Mouse (Mus musculus) liver, embryonic 11.5 days (tissue): ENCODE data around the gene Pacsin2. TPM values are rescaled to one million over a fixed set of nuclear protein-coding genes. Genes with fewer than 3 reads are reported as not detected.

Source experiments
- ATAC-seq: fragments of 200-750 bp; cut with Nextera tagmentation; replicated peaks from 2 replicates; pipeline ENCODE4 v1.8.0; 2017; ENCODE audit warnings: moderate number of reproducible peaks, mild to moderate bottlenecking, moderate TSS enrichment, moderate library complexity; ENCODE audit not compliant: low FRiP score
- DNase-seq: peaks from one replicate; pipeline ENCODE4 v3.0.0-alpha.2; 2017; ENCODE audit warnings: low spot score
- H3K27ac ChIP-seq: fragments of 300-500 bp; sonication (generic); 2 replicates; pipeline ENCODE4 v1.5.1; 2014; ENCODE audit warnings: mild to moderate bottlenecking, low read depth, low read length, control low read depth
- H3K27me3 ChIP-seq: fragments of 300-500 bp; sonication (generic); replicated peaks from 2 replicates; pipeline ENCODE4 v1.6.1; 2014; ENCODE audit warnings: low read length, mixed read lengths; ENCODE audit not compliant: control insufficient read depth, insufficient read depth
- H3K36me3 ChIP-seq: fragments of 300-500 bp; sonication (generic); 2 replicates; pipeline ENCODE4 v1.6.1; 2014; ENCODE audit warnings: mild to moderate bottlenecking, low read length, moderate library complexity, mixed read lengths; ENCODE audit not compliant: control insufficient read depth, insufficient read depth
- H3K4me1 ChIP-seq: fragments of 300-500 bp; sonication (generic); replicated peaks from 2 replicates; pipeline ENCODE4 v1.6.1; 2014; ENCODE audit warnings: low read length, mixed read lengths; ENCODE audit not compliant: control insufficient read depth, insufficient read depth
- H3K4me2 ChIP-seq: fragments of 300-500 bp; sonication (generic); 2 replicates; pipeline ENCODE4 v1.6.1; 2014; ENCODE audit warnings: mild to moderate bottlenecking, control low read depth, moderate library complexity
- H3K4me3 ChIP-seq: fragments of 300-500 bp; sonication (generic); 2 replicates; pipeline ENCODE4 v1.5.1; 2014; ENCODE audit warnings: low read depth, low read length, control low read depth
- H3K9ac ChIP-seq: fragments of 300-500 bp; sonication (generic); 2 replicates; pipeline ENCODE4 v1.6.1; 2014; ENCODE audit warnings: low read depth, low read length, control low read depth
- H3K9me3 ChIP-seq: fragments of 300-500 bp; sonication (generic); 2 replicates; pipeline ENCODE4 v1.6.1; 2016; ENCODE audit warnings: low read length, inconsistent platforms, mixed read lengths; ENCODE audit not compliant: control insufficient read depth
- WGBS: fragments of 180-500 bp; shearing (Covaris S2); extraction: QIAGEN DNeasy Blood & Tissue Kit; methylation state at CpG from one replicate; pipeline ENCODE4 v1.1.7; 2014; 5-methylcytosine and 5-hydroxymethylcytosine counted together
- polyA plus RNA-seq: library from polyadenylated mRNA; unstranded; fragments of >200 nt; fragmentation: Nextera tagmentation; extraction: Ambion mirVana; gene quantifications from 2 replicates; pipeline ENCODE4 v1.2.1, GENCODE M21; 2014

The Pacsin2 gene
- polyA plus RNA-seq, 1 experiment from 2014 or later: 82.9 TPM

DNA sequence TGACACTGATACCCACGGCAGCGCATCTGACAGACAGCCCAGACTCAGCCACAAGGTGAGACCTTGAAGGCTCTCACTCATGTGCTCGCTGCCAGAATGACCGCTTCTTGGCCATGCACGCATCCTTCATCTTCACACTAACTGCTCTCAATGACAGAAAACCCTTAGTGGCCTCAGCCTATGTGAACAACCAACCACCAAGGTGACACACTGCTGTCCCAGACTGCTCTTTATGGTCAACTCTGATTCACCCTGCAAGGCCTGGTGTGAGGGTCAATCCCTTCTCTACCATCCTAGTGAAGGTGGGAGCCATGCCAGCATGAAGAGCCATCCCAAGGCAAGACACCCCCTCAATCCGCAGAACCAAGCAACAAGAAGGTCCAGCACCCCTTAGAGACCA lies 46.5 kb downstream of the Pacsin2 start:
- Histone ChIP-seq H3K9ac (no peak overlapping the region), H3K4me2 (no peak overlapping the region), H3K4me1 (peaks cover 43% of the 10 kb centered on the region)

DNA sequence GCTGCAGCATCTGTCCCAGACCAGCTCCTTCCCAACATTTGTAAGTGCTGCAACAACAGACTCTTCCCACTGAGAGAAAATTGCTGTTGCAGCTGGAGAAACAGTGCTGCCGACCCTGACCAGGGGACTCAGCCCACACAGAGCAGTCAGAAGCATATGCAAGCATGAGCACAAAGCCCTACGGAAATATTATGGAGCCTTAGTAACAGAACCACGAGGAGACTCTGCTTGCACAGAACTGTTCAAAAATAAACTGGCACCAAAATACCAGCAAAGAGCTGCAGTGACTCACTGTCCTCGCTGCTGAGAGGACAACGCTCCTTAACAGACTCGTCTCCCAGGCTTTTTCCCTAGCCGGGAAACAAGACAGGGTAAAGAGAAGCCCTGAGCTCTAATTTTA lies 47.0 kb downstream of the Pacsin2 start:
- no peaks in the 10 kb centered on the region for H3K36me3 ChIP-seq
- H3K4me3 ChIP-seq: no peak overlapping the region
- no peaks in the 10 kb centered on the region for H3K27me3 ChIP-seq
- DNase-seq (no peak), ATAC-seq (no peak)
- H3K9me3 ChIP-seq: no peaks in the 10 kb centered on the region
- 77% methylated on average over 7 of the region's 7 CpGs for WGBS
- no peak overlapping the region for H3K4me2 ChIP-seq
- no peak overlapping the region for H3K9ac ChIP-seq
- H3K27ac ChIP-seq: no peak overlapping the region
- peaks cover 39% of the 10 kb centered on the region for H3K4me1 ChIP-seq

More for the DNA sequence above, 46.5 kb downstream of the Pacsin2 start:
- Histone ChIP-seq H3K36me3 (no peaks in the 10 kb centered on the region), H3K4me3 (no peak overlapping the region), H3K27me3 (no peaks in the 10 kb centered on the region), H3K9me3 (no peaks in the 10 kb centered on the region), H3K27ac (no peak overlapping the region)
- WGBS: 88% methylated on average over 6 of the region's 6 CpGs
- DNase-seq (no peak), ATAC-seq (no peak)

DNA sequence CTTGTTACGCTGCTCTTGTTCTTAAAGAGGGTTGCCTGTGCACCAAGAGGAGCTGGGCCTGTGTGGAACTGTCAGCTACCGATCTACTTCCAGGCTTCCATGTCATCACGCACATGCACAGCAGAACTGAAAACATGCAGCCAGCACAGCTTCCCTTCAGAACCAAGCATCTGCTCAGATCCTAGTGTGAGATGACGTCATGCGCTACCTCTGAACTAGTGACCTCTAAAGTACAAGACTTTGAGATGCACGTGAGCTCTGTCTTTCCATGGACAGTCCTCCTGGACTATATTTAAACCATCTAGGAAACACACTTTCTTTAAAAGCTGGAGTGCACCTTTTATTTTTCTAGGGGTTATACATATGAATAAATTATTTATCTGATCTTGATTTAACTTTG lies 49.0 kb downstream of the Pacsin2 start:
- H3K4me1 ChIP-seq: peaks cover 38% of the 10 kb centered on the region
- no peaks in the 10 kb centered on the region for H3K27me3 ChIP-seq
- ATAC-seq: no peak
- H3K4me3 ChIP-seq: no peak overlapping the region
- no peak overlapping the region for H3K4me2 ChIP-seq
- H3K36me3 ChIP-seq: no peaks in the 10 kb centered on the region
- H3K27ac ChIP-seq: no peak overlapping the region
- no peak overlapping the region for H3K9ac ChIP-seq
- 83% methylated on average over 6 of the region's 6 CpGs for WGBS
- H3K9me3 ChIP-seq: no peaks in the 10 kb centered on the region
- DNase-seq: no peak

DNA sequence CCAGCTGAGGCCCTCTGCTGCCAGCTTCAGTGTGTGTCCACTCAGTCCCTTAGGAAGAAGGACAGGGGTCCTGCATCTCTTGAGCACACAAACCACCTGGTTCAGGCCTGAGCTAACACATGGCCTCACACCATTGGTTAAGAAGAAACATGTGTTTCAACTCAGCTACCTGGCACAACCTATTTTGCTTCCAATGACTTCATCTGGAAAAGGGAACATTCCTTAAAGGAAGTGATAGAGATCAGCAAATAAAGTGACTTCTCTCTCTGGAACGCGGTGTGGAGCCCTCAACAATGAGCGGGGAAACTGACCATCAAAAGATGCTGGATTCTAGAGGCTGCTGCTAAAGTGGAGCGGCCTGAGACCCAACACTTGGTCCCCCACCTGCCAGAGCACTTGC lies 52.8 kb downstream of the Pacsin2 start:
- no peak overlapping the region for H3K9ac ChIP-seq
- peaks cover 23% of the 10 kb centered on the region for H3K4me1 ChIP-seq
- H3K4me3 ChIP-seq: no peak overlapping the region
- WGBS: 80% methylated on average over 4 of the region's 4 CpGs
- no peaks in the 10 kb centered on the region for H3K9me3 ChIP-seq
- no peaks in the 10 kb centered on the region for H3K27me3 ChIP-seq
- no peak overlapping the region for H3K27ac ChIP-seq
- no peak overlapping the region for H3K4me2 ChIP-seq
- 0 out of 2 replicates have a peak, but pooled peaks cover 3% of the 10 kb centered on the region for H3K36me3 ChIP-seq
- ATAC-seq: no peak
- no peak for DNase-seq

DNA sequence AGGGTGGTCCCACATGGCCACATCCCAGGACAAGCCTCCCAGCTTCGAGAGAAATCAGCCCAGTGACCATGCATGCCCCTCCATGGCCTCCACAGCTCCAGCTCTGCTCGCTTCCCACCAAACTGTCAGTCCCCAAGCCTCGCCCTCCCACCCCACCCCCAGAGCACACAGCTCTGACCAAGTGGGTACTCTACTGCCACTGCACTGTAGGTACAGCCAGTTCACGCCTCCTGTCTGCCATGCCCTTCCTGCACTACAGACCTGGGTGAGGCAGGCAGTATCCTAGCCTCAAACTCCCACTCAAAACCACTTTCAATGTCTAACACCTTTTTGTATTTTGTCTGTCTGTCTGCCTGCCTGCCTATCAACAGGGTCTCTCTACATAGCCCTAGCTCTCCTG lies 53.7 kb downstream of the Pacsin2 start:
- no peak overlapping the region for H3K27ac ChIP-seq
- peaks cover 23% of the 10 kb centered on the region for H3K4me1 ChIP-seq
- 75% methylated on average over 4 of the region's 4 CpGs for WGBS
- H3K36me3 ChIP-seq: 0 out of 2 replicates have a peak, but pooled peaks cover 3% of the 10 kb centered on the region
- no peak overlapping the region for H3K9ac ChIP-seq
- H3K27me3 ChIP-seq: no peaks in the 10 kb centered on the region
- no peak for DNase-seq
- H3K4me3 ChIP-seq: no peak overlapping the region
- H3K4me2 ChIP-seq: no peak overlapping the region
- no peak for ATAC-seq
- H3K9me3 ChIP-seq: no peaks in the 10 kb centered on the region

DNA sequence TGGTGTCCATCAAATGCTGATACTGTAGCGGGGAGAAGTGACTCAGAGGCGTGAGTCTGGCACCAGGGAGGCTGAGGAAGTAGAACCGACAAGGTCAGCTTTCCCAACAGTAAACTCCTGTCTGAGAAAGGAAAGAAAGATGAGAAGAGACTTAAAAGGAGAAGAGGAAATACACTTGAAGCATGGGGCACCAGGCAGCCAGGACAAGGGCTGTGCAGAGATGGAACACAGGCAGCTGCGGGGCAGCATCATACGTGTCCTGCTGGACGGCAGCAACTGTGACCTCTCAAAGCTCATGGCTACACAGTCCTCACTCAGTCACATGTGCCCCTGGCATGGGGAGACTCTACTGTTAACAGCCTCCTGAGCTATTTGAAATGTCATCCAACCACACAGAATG lies 54.1 kb downstream of the Pacsin2 start:
- Histone ChIP-seq H3K27ac (no peak overlapping the region; the same call in 1 of the 2 replicates), H3K4me3 (no peak overlapping the region), H3K9ac (no peak overlapping the region), H3K4me2 (no peak overlapping the region), H3K36me3 (0 out of 2 replicates have a peak, but pooled peaks cover 3% of the 10 kb centered on the region), H3K9me3 (no peaks in the 10 kb centered on the region), H3K27me3 (no peaks in the 10 kb centered on the region), H3K4me1 (peaks cover 23% of the 10 kb centered on the region)
- WGBS: 47% methylated on average over 6 of the region's 6 CpGs
- DNase-seq (no peak), ATAC-seq (no peak)

DNA sequence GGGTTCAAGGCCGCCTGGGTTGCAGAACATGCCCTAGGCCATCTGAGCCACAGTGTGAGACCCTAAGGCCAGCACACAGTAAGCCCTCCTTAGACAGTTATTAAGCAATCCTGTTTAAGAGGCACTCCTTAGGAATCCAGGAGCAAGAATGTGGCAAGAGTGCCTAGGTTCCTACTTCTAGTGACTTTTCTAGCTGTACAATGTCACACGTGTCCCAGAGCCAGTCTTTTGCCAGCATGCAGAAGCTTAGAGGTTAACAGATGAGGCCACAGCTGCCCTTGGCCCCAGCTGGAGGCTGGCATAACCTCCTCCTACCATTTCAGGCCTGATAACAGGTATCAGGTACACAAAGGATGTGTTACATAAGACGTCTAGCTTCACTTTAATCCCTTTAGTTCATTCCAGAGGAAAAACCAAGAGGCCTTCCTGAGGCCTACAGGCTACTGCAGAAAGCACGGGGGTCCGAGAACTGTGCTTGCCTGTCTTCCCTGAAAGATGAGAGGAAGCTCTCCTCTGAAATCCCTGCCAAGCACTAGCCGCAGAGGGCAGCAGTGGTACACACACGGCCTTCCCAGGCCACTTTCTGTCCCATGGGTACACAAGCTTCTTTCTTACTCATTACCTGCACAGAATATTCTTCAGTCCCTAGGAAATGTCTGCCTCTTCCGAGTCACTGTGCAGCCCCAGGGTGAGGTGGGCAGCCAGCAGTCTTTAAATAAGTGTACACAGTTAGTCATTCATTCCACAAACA lies 55.5 kb downstream of the Pacsin2 start:
- no peak overlapping the region for H3K4me3 ChIP-seq
- H3K9me3 ChIP-seq: no peaks in the 10 kb centered on the region
- peaks cover 23% of the 10 kb centered on the region for H3K4me1 ChIP-seq
- no peak for ATAC-seq
- no peak overlapping the region for H3K9ac ChIP-seq
- H3K36me3 ChIP-seq: 0 out of 2 replicates have a peak, but pooled peaks cover 3% of the 10 kb centered on the region
- no peak overlapping the region for H3K4me2 ChIP-seq
- DNase-seq: no peak
- H3K27ac ChIP-seq: no peak overlapping the region
- 70% methylated on average over 8 of the region's 8 CpGs for WGBS
- H3K27me3 ChIP-seq: no peaks in the 10 kb centered on the region

DNA sequence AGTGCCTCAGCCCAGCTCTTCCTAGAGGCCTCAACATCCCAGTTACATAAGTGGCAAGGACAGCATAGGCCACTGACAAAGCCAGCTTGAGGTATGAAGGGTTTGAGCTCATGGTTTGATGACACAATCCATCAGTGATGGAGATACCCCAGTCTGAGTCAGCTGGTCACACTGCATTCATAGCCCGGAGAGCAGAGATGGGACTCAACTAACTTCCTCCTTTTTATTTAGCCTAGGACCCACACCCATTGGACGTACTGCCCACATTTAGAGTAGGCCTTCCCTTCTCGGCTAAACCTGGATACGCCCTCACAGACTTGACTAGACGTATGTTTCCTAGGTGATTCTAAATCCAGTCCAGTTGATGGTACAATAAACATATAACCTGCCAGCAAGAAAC lies 56.2 kb downstream of the Pacsin2 start:
- Histone ChIP-seq H3K27ac (no peak overlapping the region), H3K9ac (no peak overlapping the region), H3K9me3 (no peaks in the 10 kb centered on the region), H3K36me3 (0 out of 2 replicates have a peak, but pooled peaks cover 3% of the 10 kb centered on the region), H3K4me3 (no peak overlapping the region), H3K27me3 (no peaks in the 10 kb centered on the region), H3K4me1 (peaks cover 23% of the 10 kb centered on the region), H3K4me2 (no peak overlapping the region)
- DNase-seq (no peak), ATAC-seq (no peak)
- WGBS: 71% methylated on average over 5 of the region's 5 CpGs

DNA sequence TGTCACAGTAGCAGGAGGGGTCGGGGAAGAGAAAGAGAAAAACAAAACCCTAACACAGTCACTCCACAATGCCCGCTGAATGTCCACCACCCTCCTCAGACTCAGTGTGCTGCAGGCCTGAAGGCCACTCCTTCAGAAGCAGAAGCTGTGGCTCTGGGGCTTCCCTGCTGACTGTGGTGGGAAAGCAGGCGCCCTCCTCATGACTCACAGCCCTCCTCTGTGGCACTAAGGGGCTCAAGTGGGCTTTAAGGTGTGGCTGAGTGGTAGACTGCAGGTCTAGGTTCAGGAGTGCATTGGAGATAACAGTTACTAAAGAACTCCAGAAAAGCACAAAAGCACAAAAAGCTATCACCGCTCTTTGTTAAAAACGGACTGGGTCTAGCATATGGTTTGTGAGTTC lies 56.9 kb downstream of the Pacsin2 start:
- 89% methylated on average over 5 of the region's 5 CpGs for WGBS

More for the DNA sequence above, 56.9 kb downstream of the Pacsin2 start:
- ATAC-seq: no peak
- H3K27me3 ChIP-seq: no peaks in the 10 kb centered on the region
- no peak overlapping the region for H3K4me3 ChIP-seq
- H3K27ac ChIP-seq: no peak overlapping the region
- H3K4me2 ChIP-seq: no peak overlapping the region
- peaks cover 19% of the 10 kb centered on the region for H3K4me1 ChIP-seq
- H3K9me3 ChIP-seq: no peaks in the 10 kb centered on the region
- no peak overlapping the region for H3K9ac ChIP-seq
- no peak for DNase-seq
- 0 out of 2 replicates have a peak, but pooled peaks cover 3% of the 10 kb centered on the region for H3K36me3 ChIP-seq
